Mouse (Mus musculus): ENCODE measurements around the gene Gm27021. TPM values are rescaled to one million over a fixed set of nuclear protein-coding genes. Genes with fewer than 3 reads are reported as not detected.

Gm27021 gene
- polyA plus RNA-seq, 1 experiment from 2014 or later = 3.9 TPM

DNA sequence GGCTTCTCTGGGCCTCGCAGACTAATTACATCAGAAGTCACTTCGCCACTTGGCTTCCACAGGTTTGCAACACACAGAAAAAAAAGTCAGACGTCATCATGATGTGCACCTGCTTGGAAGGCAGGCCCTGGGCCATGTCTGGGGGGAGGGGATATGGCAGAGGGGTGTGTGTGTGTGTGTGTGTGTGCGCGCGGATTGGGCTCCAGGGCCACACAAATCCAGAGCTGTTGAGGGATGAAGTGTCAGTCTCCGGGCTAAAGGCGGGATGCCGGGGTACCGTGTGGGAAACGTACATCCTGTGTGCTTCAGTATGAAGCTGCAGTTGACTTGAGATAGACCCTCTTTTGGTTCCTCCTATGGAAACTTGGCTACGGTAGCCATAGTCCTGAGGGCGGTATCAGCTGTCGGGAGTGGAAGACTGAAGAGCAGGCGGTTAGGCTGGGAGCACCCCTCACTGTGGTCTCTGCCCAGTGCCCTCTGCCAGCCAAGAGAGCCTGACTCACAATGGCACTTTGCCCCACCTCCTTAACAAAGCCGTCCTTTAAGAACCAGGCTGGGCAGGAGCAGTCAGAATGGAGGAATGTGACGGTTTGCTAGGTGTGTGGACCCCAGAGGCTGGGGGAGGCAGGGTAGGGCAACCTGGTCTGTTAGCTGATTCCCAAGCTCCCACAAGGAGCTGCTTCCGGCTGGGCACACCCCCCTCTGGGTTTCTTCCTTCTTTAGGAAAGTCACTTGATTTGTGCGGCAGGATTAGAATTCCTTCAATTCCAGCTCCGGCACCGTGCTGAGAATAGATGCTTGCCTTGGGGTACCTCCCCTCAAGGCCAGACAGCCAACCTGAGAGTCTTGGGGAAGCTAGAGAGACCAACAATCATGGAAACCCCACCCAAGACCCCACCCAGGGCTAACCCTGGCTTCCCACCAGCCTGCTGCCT is 36.2 kb downstream of the Gm27021 start:
- ATAC-seq = no peak

DNA sequence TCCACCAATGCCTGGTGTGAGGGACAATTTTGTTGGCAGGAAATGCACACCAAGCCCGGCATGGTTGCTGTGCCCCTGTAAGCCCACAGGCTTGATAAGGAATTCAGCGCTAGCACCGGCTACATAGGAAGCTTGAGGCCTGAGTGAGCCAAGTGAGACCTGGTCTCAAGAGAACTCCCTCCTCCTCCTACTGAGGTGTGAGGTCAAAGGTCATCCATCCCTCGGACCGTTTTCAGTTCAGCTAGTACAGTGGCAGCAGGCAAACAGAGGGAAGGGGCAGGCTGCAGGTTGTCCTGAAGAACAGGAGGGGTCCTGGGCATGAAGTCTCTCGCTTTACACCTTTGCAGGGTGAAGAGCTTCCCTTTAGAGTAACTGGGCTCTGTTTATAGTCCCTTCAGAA is 37.0 kb downstream of the Gm27021 start:
- WGBS = 60% methylated on average over 6 of the region's 6 CpGs
- H3K27ac ChIP-seq = no peak overlapping the region
- ATAC-seq = no peak
- H3K4me3 ChIP-seq = no peak overlapping the region
- peaks cover 48% of the 10 kb centered on the region for H3K27me3 ChIP-seq
- H3K36me3 ChIP-seq (ENCODE audit: poor library complexity, severe bottlenecking) = no peaks in the 10 kb centered on the region
- H3K9me3 ChIP-seq (replicated peaks) = no peaks in the 10 kb centered on the region
- H3K9ac ChIP-seq = no peak overlapping the region
- peaks cover 14% of the 10 kb centered on the region for H3K4me1 ChIP-seq
- H3K4me2 ChIP-seq = no peak overlapping the region

More for the DNA sequence above, 36.2 kb downstream of the Gm27021 start:
- H3K4me1 ChIP-seq = peaks cover 14% of the 10 kb centered on the region
- WGBS = 74% methylated on average over 21 of the region's 21 CpGs
- no peak overlapping the region for H3K4me2 ChIP-seq
- no peak overlapping the region for H3K4me3 ChIP-seq
- no peaks in the 10 kb centered on the region for H3K36me3 ChIP-seq (ENCODE audit: poor library complexity, severe bottlenecking)
- no peaks in the 10 kb centered on the region for H3K9me3 ChIP-seq (replicated peaks)
- no peak overlapping the region for H3K27ac ChIP-seq
- no peak overlapping the region for H3K9ac ChIP-seq
- H3K27me3 ChIP-seq = peaks cover 56% of the 10 kb centered on the region

DNA sequence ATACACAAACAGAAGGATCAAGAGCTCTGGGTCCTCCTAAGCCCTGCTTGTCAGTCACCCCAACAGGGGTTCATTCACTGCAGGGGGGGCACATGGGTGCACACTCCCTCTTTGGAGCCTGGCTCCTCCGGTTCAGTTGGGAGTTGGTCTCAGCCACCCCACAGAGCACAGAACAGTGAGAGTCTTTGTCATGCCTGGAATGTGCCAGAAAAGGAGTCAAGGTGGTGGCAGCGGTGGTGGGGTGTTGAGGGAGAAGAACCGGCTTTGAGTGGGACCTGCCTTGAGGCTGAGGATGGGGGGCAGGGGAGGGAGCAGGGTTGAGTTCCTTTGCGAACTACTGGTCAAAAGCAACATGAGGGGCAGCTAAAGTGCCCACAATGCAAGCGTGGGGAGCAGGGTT is 37.8 kb downstream of the Gm27021 start:
- H3K4me2 ChIP-seq = no peak overlapping the region
- WGBS = 45% methylated on average over 5 of the region's 5 CpGs
- no peak for ATAC-seq
- H3K27ac ChIP-seq = no peak overlapping the region
- no peak overlapping the region for H3K9ac ChIP-seq
- H3K27me3 ChIP-seq = peaks cover 40% of the 10 kb centered on the region
- peaks cover 14% of the 10 kb centered on the region for H3K4me1 ChIP-seq
- no peaks in the 10 kb centered on the region for H3K9me3 ChIP-seq (replicated peaks)
- H3K36me3 ChIP-seq (ENCODE audit: poor library complexity, severe bottlenecking) = no peaks in the 10 kb centered on the region
- no peak overlapping the region for H3K4me3 ChIP-seq

DNA sequence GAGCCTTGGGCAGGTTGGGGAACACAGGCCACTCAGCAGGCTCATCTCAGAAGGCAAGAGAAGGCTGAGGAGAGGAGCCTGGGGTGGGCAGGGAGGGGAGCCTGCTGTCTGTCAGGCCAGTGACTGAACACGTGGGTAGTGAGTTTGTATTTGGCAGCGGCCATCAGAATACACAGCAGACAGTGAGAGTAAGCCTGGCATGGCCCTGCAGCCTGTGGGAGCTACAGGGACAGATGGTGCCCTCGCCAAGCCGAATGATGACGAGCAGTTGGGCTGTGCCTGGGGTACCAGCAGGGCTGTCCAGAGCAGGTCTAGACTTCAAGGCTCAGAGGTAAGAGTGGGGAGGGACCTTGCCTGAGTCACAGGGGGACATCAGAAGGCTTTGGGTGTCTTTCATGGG is 40.6 kb downstream of the Gm27021 start:
- H3K9me3 ChIP-seq (replicated peaks) = no peaks in the 10 kb centered on the region
- H3K27me3 ChIP-seq = peaks cover 13% of the 10 kb centered on the region
- peak; percentile 43; the same call in 1 of the 2 replicates for ATAC-seq
- no peak overlapping the region for H3K9ac ChIP-seq
- H3K36me3 ChIP-seq (ENCODE audit: poor library complexity, severe bottlenecking) = no peaks in the 10 kb centered on the region
- H3K4me3 ChIP-seq = no peak overlapping the region
- no peak overlapping the region for H3K4me2 ChIP-seq
- no peaks in the 10 kb centered on the region for H3K4me1 ChIP-seq
- 75% methylated on average over 5 of the region's 5 CpGs for WGBS
- H3K27ac ChIP-seq = no peak overlapping the region

DNA sequence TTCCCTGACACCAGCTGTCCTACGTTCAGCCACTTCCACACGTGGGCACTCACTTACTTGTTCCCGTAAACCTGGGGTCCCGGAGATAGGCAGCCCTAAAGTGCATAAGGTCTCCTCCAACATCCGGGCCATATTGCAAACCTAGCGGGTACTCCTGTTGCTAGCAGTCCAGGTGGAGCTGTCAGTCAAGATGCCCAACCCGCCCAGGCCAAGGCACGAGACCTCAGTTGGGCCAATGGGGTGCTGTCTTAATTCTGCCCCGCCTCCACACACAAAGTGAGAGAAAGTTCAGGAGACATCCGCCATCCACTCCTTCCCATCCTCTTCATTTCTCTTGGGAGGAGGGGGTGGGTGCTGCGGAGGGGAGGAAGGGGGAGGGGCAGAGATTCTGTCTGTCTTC is 41.4 kb downstream of the Gm27021 start:
- no peak overlapping the region for H3K9ac ChIP-seq
- no peak overlapping the region for H3K4me3 ChIP-seq
- H3K36me3 ChIP-seq (ENCODE audit: poor library complexity, severe bottlenecking) = no peaks in the 10 kb centered on the region
- ATAC-seq = no peak
- H3K9me3 ChIP-seq (replicated peaks) = no peaks in the 10 kb centered on the region
- H3K4me1 ChIP-seq = peaks cover 5% of the 10 kb centered on the region; the same call in 1 of the 2 replicates
- 67% methylated on average over 11 of the region's 11 CpGs for WGBS
- peaks cover 7% of the 10 kb centered on the region; the same call in 1 of the 2 replicates for H3K27me3 ChIP-seq
- no peak overlapping the region for H3K4me2 ChIP-seq
- no peak overlapping the region for H3K27ac ChIP-seq

DNA sequence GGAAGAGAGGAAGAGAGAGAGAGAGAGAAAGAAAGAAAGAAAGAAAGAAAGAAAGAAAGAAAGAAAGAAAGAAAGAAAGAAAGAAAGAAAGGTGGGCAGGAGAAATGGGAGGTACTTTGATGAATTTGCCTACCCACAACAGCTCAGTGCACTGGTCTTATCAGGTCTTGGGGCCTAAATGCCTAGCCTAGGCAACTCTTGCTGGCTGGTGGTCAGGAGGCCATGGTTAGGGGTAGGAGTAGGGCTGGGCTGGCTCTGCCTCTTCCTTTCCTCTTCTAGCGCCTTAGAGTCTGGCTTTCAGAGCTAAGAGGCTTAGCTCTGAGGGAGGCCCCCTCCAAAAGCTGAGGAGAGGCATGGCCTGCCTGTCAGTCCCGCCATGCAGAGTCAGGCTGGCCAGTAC is 44.3 kb downstream of the Gm27021 start:
- no peaks in the 10 kb centered on the region for H3K27me3 ChIP-seq
- H3K4me1 ChIP-seq = peaks cover 12% of the 10 kb centered on the region; the same call in 1 of the 2 replicates
- H3K9ac ChIP-seq = no peak overlapping the region
- H3K27ac ChIP-seq = no peak overlapping the region
- H3K4me2 ChIP-seq = no peak overlapping the region
- no peak for ATAC-seq
- H3K4me3 ChIP-seq = no peak overlapping the region
- H3K9me3 ChIP-seq (replicated peaks) = no peaks in the 10 kb centered on the region
- H3K36me3 ChIP-seq (ENCODE audit: poor library complexity, severe bottlenecking) = no peaks in the 10 kb centered on the region
- WGBS = 24% methylated on average over 2 of the region's 2 CpGs

DNA sequence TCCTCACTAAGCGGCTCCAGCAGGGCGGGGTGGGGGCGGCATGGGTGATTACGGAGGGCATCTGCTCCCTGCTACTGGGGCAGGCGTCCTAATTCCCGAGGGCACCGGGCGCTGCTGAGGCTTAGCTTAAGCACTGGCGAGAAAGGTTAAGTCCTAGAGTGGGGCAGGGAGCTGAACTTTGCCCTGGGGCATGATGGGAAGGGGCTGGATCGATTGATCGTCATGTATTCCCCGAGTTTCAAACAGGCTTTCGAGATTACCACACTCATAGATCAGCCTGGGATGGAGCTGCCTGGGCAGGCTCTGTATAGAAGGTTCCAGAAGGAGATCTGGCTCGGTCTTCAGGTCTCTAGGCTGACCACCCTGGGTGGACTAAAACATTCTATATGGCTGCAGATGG is 45.7 kb downstream of the Gm27021 start:
- Histone ChIP-seq H3K4me3 (no peak overlapping the region), H3K4me2 (no peak overlapping the region), H3K36me3 (ENCODE audit: poor library complexity, severe bottlenecking) (no peaks in the 10 kb centered on the region), H3K9ac (0 out of 2 replicates have a peak overlapping the region, but pooled peaks have one; percentile 12), H3K27me3 (no peaks in the 10 kb centered on the region), H3K27ac (no peak overlapping the region), H3K9me3 (replicated peaks) (no peaks in the 10 kb centered on the region), H3K4me1 (peaks cover 23% of the 10 kb centered on the region)
- WGBS = 64% methylated on average over 14 of the region's 14 CpGs
- no peak for ATAC-seq

DNA sequence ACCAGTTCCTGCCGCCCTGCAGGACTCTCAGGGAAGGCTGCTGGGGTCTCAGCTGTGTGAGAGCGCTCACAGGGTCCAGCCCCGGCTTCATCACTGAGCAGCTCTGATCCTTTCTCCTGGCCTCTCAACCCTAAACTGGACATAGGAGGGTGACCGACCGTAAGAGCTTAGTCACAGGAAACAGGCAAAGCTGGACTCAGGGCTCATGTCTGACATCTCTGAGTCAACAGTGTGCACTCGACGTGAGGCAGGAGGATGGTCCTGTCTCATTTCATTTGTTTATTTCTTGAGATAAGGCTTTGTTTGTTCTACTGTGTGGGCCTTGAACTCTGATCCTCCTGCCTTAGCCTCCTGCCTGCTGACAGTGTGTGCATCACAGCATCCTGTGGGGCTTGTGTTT is 47.4 kb downstream of the Gm27021 start:
- no peaks in the 10 kb centered on the region for H3K27me3 ChIP-seq
- H3K36me3 ChIP-seq (ENCODE audit: poor library complexity, severe bottlenecking) = no peaks in the 10 kb centered on the region
- H3K27ac ChIP-seq = no peak overlapping the region
- ATAC-seq = no peak
- H3K4me2 ChIP-seq = no peak overlapping the region
- 61% methylated on average over 7 of the region's 7 CpGs for WGBS
- no peak overlapping the region for H3K9ac ChIP-seq
- H3K4me1 ChIP-seq = peaks cover 32% of the 10 kb centered on the region
- no peak overlapping the region for H3K4me3 ChIP-seq
- H3K9me3 ChIP-seq (replicated peaks) = no peaks in the 10 kb centered on the region

DNA sequence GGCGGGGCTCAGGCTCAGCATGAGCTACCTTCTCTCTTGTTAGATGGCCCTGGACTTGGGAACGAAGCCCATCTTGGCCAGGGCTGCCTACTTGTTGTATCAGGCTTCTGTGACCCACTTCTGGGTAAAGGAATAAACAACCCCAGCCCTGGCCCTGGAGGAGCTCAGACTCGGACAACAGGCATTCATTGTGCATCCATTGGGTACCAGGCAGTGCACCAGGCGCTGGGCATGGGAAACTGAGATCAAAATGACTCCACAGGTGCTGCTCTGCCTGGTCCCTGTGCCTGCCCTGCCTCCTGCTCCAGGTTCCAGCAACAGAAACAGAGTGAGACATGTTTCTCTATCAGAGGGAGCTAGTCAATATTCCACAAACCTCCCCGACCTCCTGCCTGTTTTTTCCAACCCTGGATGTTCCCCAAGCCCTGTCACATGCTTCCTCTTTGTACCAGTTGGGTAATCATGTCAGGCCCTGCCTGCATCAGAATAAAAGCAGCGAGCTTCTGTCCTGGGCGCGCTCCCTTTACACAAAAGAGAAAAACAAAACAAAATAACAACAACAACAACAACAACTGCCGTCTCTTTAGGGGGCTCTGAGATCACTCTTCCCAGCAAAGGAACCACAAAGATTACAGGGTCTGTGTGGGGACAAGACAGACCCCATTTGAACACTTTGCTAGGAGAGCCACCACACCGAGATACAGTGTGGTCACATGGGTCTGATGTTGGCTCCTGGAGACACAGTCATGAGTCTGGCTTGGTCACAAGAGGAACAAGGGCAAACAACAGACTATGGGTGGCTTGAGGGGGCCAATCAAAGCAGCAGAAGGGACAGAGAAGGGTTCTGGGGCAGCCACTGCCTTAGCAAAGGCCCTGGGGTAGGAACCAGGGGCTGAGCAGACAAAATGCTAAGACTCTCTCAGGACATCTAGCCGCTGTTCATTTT is 48.4 kb downstream of the Gm27021 start:
- Histone ChIP-seq H3K9me3 (replicated peaks) (no peaks in the 10 kb centered on the region), H3K4me2 (no peak overlapping the region), H3K27me3 (no peaks in the 10 kb centered on the region), H3K4me3 (no peak overlapping the region), H3K36me3 (ENCODE audit: poor library complexity, severe bottlenecking) (no peaks in the 10 kb centered on the region), H3K27ac (no peak overlapping the region), H3K4me1 (peaks cover 32% of the 10 kb centered on the region), H3K9ac (no peak overlapping the region)
- 67% methylated on average over 11 of the region's 11 CpGs for WGBS
- no peak for ATAC-seq

DNA sequence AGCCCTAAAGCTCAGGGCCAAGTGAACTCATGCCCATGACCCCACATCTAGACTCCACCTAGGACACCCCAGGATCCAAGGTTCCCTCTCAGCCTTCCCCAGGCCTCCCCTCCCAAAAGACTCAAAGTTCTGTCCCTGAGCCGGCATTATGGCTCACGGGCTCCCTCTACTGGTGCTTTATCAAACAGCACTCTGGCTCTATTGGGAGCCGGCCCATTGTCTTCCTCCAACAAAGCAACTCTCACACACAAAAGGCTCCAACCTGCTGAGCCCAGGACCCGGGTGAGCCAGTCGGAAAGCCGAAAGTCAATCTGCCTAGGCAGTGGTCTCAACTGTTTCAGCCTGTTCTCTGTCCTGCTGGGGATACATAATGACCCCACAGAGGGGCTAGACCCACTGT is 49.8 kb downstream of the Gm27021 start:
- no peaks in the 10 kb centered on the region for H3K36me3 ChIP-seq (ENCODE audit: poor library complexity, severe bottlenecking)
- H3K4me1 ChIP-seq = peaks cover 32% of the 10 kb centered on the region
- H3K27ac ChIP-seq = no peak overlapping the region
- peak overlapping the region; percentile 50; the same call in 1 of the 2 replicates for H3K9ac ChIP-seq
- H3K9me3 ChIP-seq (replicated peaks) = no peaks in the 10 kb centered on the region
- whole genome bisulfite sequencing = 2% methylated on average over 6 of the region's 6 CpGs
- H3K4me2 ChIP-seq = 0 out of 2 replicates have a peak overlapping the region, but pooled peaks have one; percentile 18
- no peak overlapping the region for H3K4me3 ChIP-seq
- peak; percentile 57 for ATAC-seq
- 0 out of 2 replicates have a peak, but pooled peaks cover 6% of the 10 kb centered on the region for H3K27me3 ChIP-seq

DNA sequence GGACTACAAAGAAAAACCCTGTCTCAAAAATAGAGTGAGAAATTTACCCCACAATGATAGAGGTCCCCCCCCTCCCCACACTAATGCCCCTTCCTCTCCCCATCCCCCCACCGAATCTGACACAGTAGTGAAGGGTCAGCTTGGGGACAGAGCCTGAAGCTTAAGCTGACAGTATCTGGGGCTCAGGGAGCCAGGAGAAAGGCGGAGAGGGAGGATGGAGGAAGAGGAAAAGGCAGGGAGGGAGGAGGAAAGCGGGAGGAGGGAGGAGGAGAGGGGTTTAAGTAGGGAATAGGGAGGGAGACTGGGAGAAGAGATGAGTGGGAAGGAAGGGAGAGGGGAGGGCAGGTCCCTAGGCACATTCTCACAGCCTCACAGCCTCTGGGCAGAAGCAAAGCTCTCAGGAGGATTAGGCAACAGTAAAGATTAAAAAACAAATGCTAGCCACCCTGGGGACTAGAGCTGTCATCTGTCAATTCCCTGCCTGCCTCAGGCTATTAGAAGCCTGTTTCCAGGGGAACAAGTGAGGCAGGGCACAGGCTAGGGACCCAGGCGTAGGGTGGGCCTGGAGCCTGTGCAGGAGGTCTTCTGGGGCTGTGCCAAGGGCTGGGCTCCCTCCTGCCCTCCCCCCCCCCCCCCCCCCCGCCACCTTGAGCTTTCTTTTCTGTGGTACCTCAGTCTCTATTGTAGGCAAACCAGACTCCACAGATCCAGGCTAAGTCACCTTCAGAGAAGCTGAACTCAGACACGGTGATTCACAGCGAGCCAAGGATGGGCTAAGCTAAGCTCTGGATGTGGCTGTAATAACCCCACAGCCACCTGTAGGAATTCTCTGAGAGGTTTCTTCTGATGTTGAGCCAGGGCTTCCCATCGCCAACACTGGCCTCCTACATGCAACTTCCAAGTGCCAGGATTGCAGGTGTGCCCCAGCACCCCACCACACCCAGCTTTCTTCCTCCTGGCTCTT is 50.9 kb downstream of the Gm27021 start:
- Histone ChIP-seq H3K27me3 (0 out of 2 replicates have a peak, but pooled peaks cover 6% of the 10 kb centered on the region), H3K4me1 (peaks cover 31% of the 10 kb centered on the region), H3K9me3 (replicated peaks) (no peaks in the 10 kb centered on the region), H3K36me3 (ENCODE audit: poor library complexity, severe bottlenecking) (no peaks in the 10 kb centered on the region), H3K9ac (no peak overlapping the region), H3K4me2 (no peak overlapping the region), H3K4me3 (no peak overlapping the region), H3K27ac (peak overlapping the region; percentile 73)
- peak; percentile 69; the same call in 1 of the 2 replicates for ATAC-seq
- WGBS = 6% methylated on average over 7 of the region's 8 CpGs
